8 mouse cellular contexts compared by ENCODE assay signal in the genomic region with DNA sequence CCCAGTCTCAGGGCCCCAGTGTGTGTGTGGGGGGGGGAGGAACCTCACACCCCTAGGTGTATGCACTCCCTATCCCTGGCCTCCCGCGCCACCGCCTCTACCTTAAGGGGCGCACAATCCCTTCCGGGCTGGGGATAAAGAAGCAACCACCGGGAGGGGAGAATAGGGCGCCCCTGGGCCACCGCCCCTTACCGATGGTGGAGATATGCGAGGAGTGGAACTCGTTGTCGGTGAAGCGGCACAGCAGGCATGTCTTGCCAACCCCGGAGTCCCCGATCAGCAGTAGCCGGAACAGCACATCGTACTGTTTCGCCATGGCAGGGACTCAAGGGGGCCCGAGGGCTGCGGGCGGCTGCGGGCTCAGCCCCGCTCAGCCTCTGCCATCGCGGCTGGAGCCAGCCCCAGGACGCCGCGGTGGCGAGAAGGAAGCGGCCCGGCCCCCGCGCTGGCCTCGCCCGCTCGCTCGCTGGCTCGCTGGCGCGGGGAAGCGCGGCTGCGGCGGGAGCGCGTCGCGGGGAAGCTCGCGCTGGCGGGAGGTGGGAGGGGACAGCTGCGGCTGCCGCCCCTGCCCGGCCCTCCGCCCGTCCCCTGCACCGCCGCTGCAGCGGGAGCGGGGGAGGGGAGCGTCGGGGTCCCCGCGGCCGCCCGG. TPM values are rescaled to one million over a fixed set of nuclear protein-coding genes. Genes with fewer than 3 reads are reported as not detected.
DNase-seq lines count a peak whose midpoint lies in the region; ATAC-seq and TF ChIP-seq lines count a peak whose summit lies in the region.

No protein-coding gene starts in this region.

- H3K9ac ChIP-seq in intestine, postnatal 0 days (ENCODE audit: low read depth, low read length) = peak overlapping the region; percentile 53
- peak overlapping the region; percentile 53 for H3K9ac ChIP-seq in liver, postnatal 0 days (replicated peaks)

- peaks cover 10% of the 10 kb centered on the region for H3K27me3 ChIP-seq in intestine, postnatal 0 days (replicated peaks; ENCODE audit: control insufficient read depth, insufficient read depth, low read length)
- H3K27me3 ChIP-seq in liver, postnatal 0 days (ENCODE audit: insufficient read depth, low read length) = peaks cover 51% of the 10 kb centered on the region

- H3K27ac ChIP-seq in intestine, postnatal 0 days (ENCODE audit: low read depth, low read length) = peak overlapping the region; percentile 41; the same call in 1 of the 2 replicates
- no peak overlapping the region for H3K27ac ChIP-seq in liver, postnatal 0 days (ENCODE audit: low read depth)

- TF ChIP-seq CTCF in intestine, postnatal 0 days (IDR thresholded peaks at IDR 0.05; ENCODE audit: low read depth) = 0 out of 2 replicates have a peak, but pooled peaks have one; percentile 10
- TF ChIP-seq CTCF in liver, postnatal 0 days (IDR thresholded peaks at IDR 0.05; ENCODE audit: low read depth) = no peak

- no peak for TF ChIP-seq EP300 in liver, postnatal 0 days (IDR thresholded peaks at IDR 0.05; ENCODE audit: low read depth)

- no peak for DNase-seq in frontal cortex, adult 2 months (ENCODE audit: extremely low spot score in 1 of 2, low spot score in 1 of 2)
- DNase-seq in cerebellum, adult 8-10 months = peak; percentile 69
- peak; percentile 25 for DNase-seq in gastrocnemius, postnatal 25 days
- DNase-seq in liver, postnatal 0 days = peak; percentile 18
- peak; percentile 17 for DNase-seq in retina, postnatal 7 days (ENCODE audit: low read depth, low spot score)

- H3K4me2 ChIP-seq in intestine, postnatal 0 days (replicated peaks; ENCODE audit: low read depth) = peak overlapping the region; percentile 94
- peak overlapping the region; percentile 93 for H3K4me2 ChIP-seq in liver, postnatal 0 days (ENCODE audit: low read depth, low read length)

- under 1% methylated on average over 54 of the region's 66 CpGs for WGBS in intestine, postnatal 0 days
- WGBS in liver, postnatal 0 days (ENCODE audit: insufficient replicate concordance) = 3% methylated on average over 48 of the region's 66 CpGs

- no peaks in the 10 kb centered on the region for H3K36me3 ChIP-seq in intestine, postnatal 0 days (ENCODE audit: control insufficient read depth, insufficient read depth)
- no peaks in the 10 kb centered on the region for H3K36me3 ChIP-seq in liver, postnatal 0 days (replicated peaks; ENCODE audit: insufficient read depth, low read length)

- H3K4me1 ChIP-seq in intestine, postnatal 0 days (replicated peaks; ENCODE audit: control insufficient read depth, insufficient read depth, low read length) = no peaks in the 10 kb centered on the region; the same call in 1 of the 2 replicates
- peaks cover 5% of the 10 kb centered on the region for H3K4me1 ChIP-seq in liver, postnatal 0 days (ENCODE audit: insufficient read depth)

- H3K4me3 ChIP-seq in intestine, postnatal 0 days (ENCODE audit: low read depth, low read length) = peak overlapping the region; percentile 61
- H3K4me3 ChIP-seq in liver, postnatal 0 days (ENCODE audit: low read depth, low read length) = peak overlapping the region; percentile 55

- ATAC-seq in frontal cortex, adult (ENCODE audit: low TSS enrichment) = peak; percentile 29
- ATAC-seq in CD4-positive, CD25-positive, alpha-beta regulatory T cell, adult 4 months = peak; percentile 51
- ATAC-seq in intestine, postnatal 0 days = peak; percentile 31
- peak; percentile 31; the same call in 1 of the 2 replicates for ATAC-seq in liver, postnatal 0 days

- no peaks in the 10 kb centered on the region for H3K9me3 ChIP-seq in intestine, postnatal 0 days (ENCODE audit: control insufficient read depth)
- H3K9me3 ChIP-seq in liver, postnatal 0 days (ENCODE audit: low read length) = no peaks in the 10 kb centered on the region

RNA-seq across cellular contexts. Expression of gene Rab15, which starts 0.6 kb away (rescaled TPM):
- 153 and 156 TPM in 2 replicates for polyA plus RNA-seq in frontal cortex, adult 2 months (2012; rRNA removed)
- not detected for polyA plus RNA-seq in CD4-positive, CD25-positive, alpha-beta regulatory T cell, adult 4 months (2017; shearing (Covaris generic))
- total RNA-seq in gastrocnemius, postnatal 25 days (2021) = 1 to 10 TPM; 5.2 to 7.6 TPM
- 6.4 and 7.5 TPM in 2 replicates for polyA plus RNA-seq in intestine, postnatal 0 days (2015; fragmentation: Nextera tagmentation; extraction: Ambion mirVana)
- polyA plus RNA-seq in liver, postnatal 0 days (2015; fragmentation: Nextera tagmentation; extraction: Ambion mirVana) = 0.08 and 0.19 TPM in 2 replicates

RNA-seq across cellular contexts. Expression of gene Gpx2, which starts 26.8 kb away (rescaled TPM):
- 0.12 and 0.27 TPM in 2 replicates for polyA plus RNA-seq in frontal cortex, adult 2 months (2012; rRNA removed)
- not detected for polyA plus RNA-seq in CD4-positive, CD25-positive, alpha-beta regulatory T cell, adult 4 months (2017; shearing (Covaris generic))
- not detected for total RNA-seq in gastrocnemius, postnatal 25 days (2021)
- polyA plus RNA-seq in intestine, postnatal 0 days (2015; fragmentation: Nextera tagmentation; extraction: Ambion mirVana) = 132 and 148 TPM in 2 replicates
- polyA plus RNA-seq in liver, postnatal 0 days (2015; fragmentation: Nextera tagmentation; extraction: Ambion mirVana) = 0.16 and 0.21 TPM in 2 replicates

RNA-seq across cellular contexts. Expression of gene Fntb, which starts 56.7 kb away (rescaled TPM):
- 28.4 and 28.9 TPM in 2 replicates for polyA plus RNA-seq in frontal cortex, adult 2 months (2012; rRNA removed)
- 10 to 100 TPM; 28.8 to 30.3 TPM for polyA plus RNA-seq in CD4-positive, CD25-positive, alpha-beta regulatory T cell, adult 4 months (2017; shearing (Covaris generic))
- 10 to 100 TPM; 11.3 to 13.2 TPM for total RNA-seq in gastrocnemius, postnatal 25 days (2021)
- 13.1 and 13.5 TPM in 2 replicates for polyA plus RNA-seq in intestine, postnatal 0 days (2015; fragmentation: Nextera tagmentation; extraction: Ambion mirVana)
- polyA plus RNA-seq in liver, postnatal 0 days (2015; fragmentation: Nextera tagmentation; extraction: Ambion mirVana) = 14.9 and 16.2 TPM in 2 replicates

RNA-seq across cellular contexts. Expression of gene Churc1, which starts 56.8 kb away (rescaled TPM):
- 93.2 and 103 TPM in 2 replicates for polyA plus RNA-seq in frontal cortex, adult 2 months (2012; rRNA removed)
- polyA plus RNA-seq in CD4-positive, CD25-positive, alpha-beta regulatory T cell, adult 4 months (2017; shearing (Covaris generic)) = 100 to 1,000 TPM; 129 to 145 TPM
- total RNA-seq in gastrocnemius, postnatal 25 days (2021) = 10 to 100 TPM; 60.1 to 65.8 TPM
- 129 and 136 TPM in 2 replicates for polyA plus RNA-seq in intestine, postnatal 0 days (2015; fragmentation: Nextera tagmentation; extraction: Ambion mirVana)
- polyA plus RNA-seq in liver, postnatal 0 days (2015; fragmentation: Nextera tagmentation; extraction: Ambion mirVana) = 92.5 and 92.7 TPM in 2 replicates

Comparison
In these comparisons a context has a peak if more than half of its experiments do, and no peak if none do; other contexts are left out.
1. DNase-seq: peak in cerebellum, adult 8-10 months (single experiment), gastrocnemius, postnatal 25 days (single experiment), liver, postnatal 0 days (single experiment) and retina, postnatal 7 days (single experiment); none in frontal cortex, adult 2 months (0 of 2).
2. RNA of gene Rab15, which starts 0.6 kb away (polyA plus RNA-seq): 153 to 156 TPM in frontal cortex, adult 2 months; 6.4 to 7.5 TPM in intestine, postnatal 0 days, 0.08 to 0.19 TPM in liver, postnatal 0 days and not detected in CD4-positive, CD25-positive, alpha-beta regulatory T cell, adult 4 months; every median in the first group is over 10 times any median in the second.
3. RNA of gene Gpx2, which starts 26.8 kb away (polyA plus RNA-seq): 132 to 148 TPM in intestine, postnatal 0 days; 0.16 to 0.21 TPM in liver, postnatal 0 days, 0.12 to 0.27 TPM in frontal cortex, adult 2 months and not detected in CD4-positive, CD25-positive, alpha-beta regulatory T cell, adult 4 months; every median in the first group is over 100 times any median in the second.
4. Peak in every context shown above with its lines, with median percentiles within 50 percentile points of each other: ATAC-seq.